Mouse (Mus musculus): Measurements from ENCODE around the gene Maneal. TPM values are rescaled to one million over a fixed set of nuclear protein-coding genes. Genes with fewer than 3 reads are reported as not detected.

Gene Maneal
- polyA plus RNA-seq, 1 experiment from 2014 or later: 11.0 TPM

GRCm38 (mm10) chr4:124829671-124830070 is 32.3 kb downstream of the Maneal start:
- Histone ChIP-seq H3K36me3 (ENCODE audit: control insufficient read depth, insufficient read depth) (peaks cover 19% of the 10 kb centered on the region), H3K27ac (ENCODE audit: low read length) (no peak overlapping the region), H3K4me2 (ENCODE audit: low read length) (no peak overlapping the region), H3K4me3 (replicated peaks; ENCODE audit: low read length) (no peak overlapping the region), H3K9me3 (ENCODE audit: control insufficient read depth, low read length) (no peaks in the 10 kb centered on the region), H3K4me1 (replicated peaks; ENCODE audit: control insufficient read depth, insufficient read depth, low read length) (no peaks in the 10 kb centered on the region), H3K9ac (replicated peaks; ENCODE audit: low read depth, low read length) (no peak overlapping the region), H3K27me3 (replicated peaks; ENCODE audit: control insufficient read depth, insufficient read depth, low read length) (no peaks in the 10 kb centered on the region)
- no peak for ATAC-seq
- 82% methylated on average over 5 of the region's 5 CpGs for WGBS

DNA sequence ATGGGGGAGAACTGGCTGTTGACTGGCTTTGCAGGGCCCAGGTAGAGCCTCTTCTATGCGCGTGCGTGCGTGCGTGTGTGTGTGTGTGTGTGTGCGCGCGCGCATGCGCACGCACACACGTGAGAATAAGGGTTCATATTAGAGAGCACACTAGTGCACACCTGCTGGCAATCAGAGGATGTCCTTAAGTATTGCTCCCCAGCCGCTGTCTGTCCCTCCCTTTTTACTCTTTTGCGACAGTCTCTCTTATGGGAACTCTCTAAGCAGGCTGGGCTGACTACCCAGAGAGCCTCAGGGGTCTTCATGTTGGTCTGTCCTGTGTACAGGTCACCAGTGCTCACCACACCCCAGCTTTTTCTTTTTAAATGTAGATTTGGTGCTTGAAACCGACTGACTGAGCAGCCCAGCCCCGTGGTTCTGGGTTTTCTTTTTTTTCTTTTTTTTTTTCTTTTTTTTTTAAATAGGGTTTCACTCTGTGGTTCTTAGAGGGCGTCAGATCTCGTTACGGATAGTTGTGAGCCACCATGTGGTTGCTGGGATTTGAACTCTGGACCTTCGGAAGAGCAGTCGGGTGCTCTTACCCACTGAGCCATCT is 36.5 kb downstream of the Maneal start:
- Histone ChIP-seq H3K9ac (replicated peaks; ENCODE audit: low read depth, low read length) (no peak overlapping the region), H3K36me3 (ENCODE audit: control insufficient read depth, insufficient read depth) (peaks cover 10% of the 10 kb centered on the region), H3K4me2 (ENCODE audit: low read length) (no peak overlapping the region), H3K9me3 (ENCODE audit: control insufficient read depth, low read length) (no peaks in the 10 kb centered on the region), H3K4me3 (replicated peaks; ENCODE audit: low read length) (no peak overlapping the region), H3K27ac (ENCODE audit: low read length) (no peak overlapping the region), H3K4me1 (replicated peaks; ENCODE audit: control insufficient read depth, insufficient read depth, low read length) (no peaks in the 10 kb centered on the region), H3K27me3 (replicated peaks; ENCODE audit: control insufficient read depth, insufficient read depth, low read length) (no peaks in the 10 kb centered on the region)
- ATAC-seq: no peak
- 96% methylated on average over 21 of the region's 21 CpGs for WGBS

DNA sequence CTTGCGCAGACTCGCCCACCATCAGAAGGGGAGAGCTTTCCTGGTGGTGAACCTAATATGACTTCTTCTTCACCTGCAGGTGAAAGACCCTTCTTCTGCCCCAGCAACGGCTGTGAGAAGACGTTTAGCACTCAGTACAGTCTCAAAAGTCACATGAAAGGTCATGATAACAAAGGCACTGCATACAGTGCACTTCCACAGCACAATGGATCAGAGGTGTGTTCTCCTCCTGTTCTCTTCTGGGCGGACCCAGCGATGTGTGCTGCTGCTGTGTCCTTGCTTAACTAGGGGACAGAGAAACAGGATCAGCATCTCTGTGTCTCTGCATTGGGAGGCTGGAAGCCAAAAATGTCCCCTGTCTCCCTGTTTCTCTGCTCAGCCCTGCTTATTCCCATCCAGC is 37.0 kb downstream of the Maneal start:
- H3K4me2 ChIP-seq (ENCODE audit: low read length): no peak overlapping the region
- 89% methylated on average over 6 of the region's 6 CpGs for WGBS
- no peaks in the 10 kb centered on the region for H3K4me1 ChIP-seq (replicated peaks; ENCODE audit: control insufficient read depth, insufficient read depth, low read length)
- H3K9me3 ChIP-seq (ENCODE audit: control insufficient read depth, low read length): no peaks in the 10 kb centered on the region
- ATAC-seq: no peak
- peaks cover 10% of the 10 kb centered on the region for H3K36me3 ChIP-seq (ENCODE audit: control insufficient read depth, insufficient read depth)
- H3K27me3 ChIP-seq (replicated peaks; ENCODE audit: control insufficient read depth, insufficient read depth, low read length): no peaks in the 10 kb centered on the region
- no peak overlapping the region for H3K4me3 ChIP-seq (replicated peaks; ENCODE audit: low read length)
- H3K27ac ChIP-seq (ENCODE audit: low read length): no peak overlapping the region
- H3K9ac ChIP-seq (replicated peaks; ENCODE audit: low read depth, low read length): no peak overlapping the region

- no peaks in the 10 kb centered on the region for H3K9me3 ChIP-seq (ENCODE audit: control insufficient read depth, low read length)
- H3K4me1 ChIP-seq (replicated peaks; ENCODE audit: control insufficient read depth, insufficient read depth, low read length): no peaks in the 10 kb centered on the region
- H3K36me3 ChIP-seq (ENCODE audit: control insufficient read depth, insufficient read depth): no peaks in the 10 kb centered on the region; the same call in none of the 2 replicates
- H3K27ac ChIP-seq (ENCODE audit: low read length): no peak overlapping the region
- WGBS: 98% methylated on average over 4 of the region's 4 CpGs
- no peaks in the 10 kb centered on the region for H3K27me3 ChIP-seq (replicated peaks; ENCODE audit: control insufficient read depth, insufficient read depth, low read length)
- no peak for ATAC-seq
- H3K4me3 ChIP-seq (replicated peaks; ENCODE audit: low read length): no peak overlapping the region
- H3K4me2 ChIP-seq (ENCODE audit: low read length): no peak overlapping the region
- H3K9ac ChIP-seq (replicated peaks; ENCODE audit: low read depth, low read length): no peak overlapping the region
These were observed 43.1 kb downstream of the Maneal start for GRCm38 (mm10) chr4:124818832-124819231.

GRCm38 (mm10) chr4:124817803-124818202 is 44.2 kb downstream of the Maneal start:
- ATAC-seq: no peak
- Histone ChIP-seq H3K9me3 (ENCODE audit: control insufficient read depth, low read length) (no peaks in the 10 kb centered on the region), H3K4me3 (replicated peaks; ENCODE audit: low read length) (no peak overlapping the region), H3K36me3 (ENCODE audit: control insufficient read depth, insufficient read depth) (no peaks in the 10 kb centered on the region; the same call in none of the 2 replicates), H3K27me3 (replicated peaks; ENCODE audit: control insufficient read depth, insufficient read depth, low read length) (no peaks in the 10 kb centered on the region), H3K27ac (ENCODE audit: low read length) (no peak overlapping the region), H3K4me1 (replicated peaks; ENCODE audit: control insufficient read depth, insufficient read depth, low read length) (no peaks in the 10 kb centered on the region), H3K4me2 (ENCODE audit: low read length) (no peak overlapping the region), H3K9ac (replicated peaks; ENCODE audit: low read depth, low read length) (no peak overlapping the region)
- WGBS: 17% methylated on average over 6 of the region's 6 CpGs

GRCm38 (mm10) chr4:124815901-124816300 is 46.1 kb downstream of the Maneal start:
- H3K27ac ChIP-seq (ENCODE audit: low read length): no peak overlapping the region
- H3K27me3 ChIP-seq (replicated peaks; ENCODE audit: control insufficient read depth, insufficient read depth, low read length): no peaks in the 10 kb centered on the region
- ATAC-seq: no peak
- no peak overlapping the region for H3K4me3 ChIP-seq (replicated peaks; ENCODE audit: low read length)
- H3K4me2 ChIP-seq (ENCODE audit: low read length): no peak overlapping the region
- H3K36me3 ChIP-seq (ENCODE audit: control insufficient read depth, insufficient read depth): no peaks in the 10 kb centered on the region; the same call in 1 of the 2 replicates
- no peak overlapping the region for H3K9ac ChIP-seq (replicated peaks; ENCODE audit: low read depth, low read length)
- 90% methylated on average over 11 of the region's 11 CpGs for WGBS
- H3K9me3 ChIP-seq (ENCODE audit: control insufficient read depth, low read length): no peaks in the 10 kb centered on the region
- peaks cover 6% of the 10 kb centered on the region; the same call in 1 of the 2 replicates for H3K4me1 ChIP-seq (replicated peaks; ENCODE audit: control insufficient read depth, insufficient read depth, low read length)

GRCm38 (mm10) chr4:124811347-124811975 is 50.5 kb downstream of the Maneal start:
- H3K27me3 ChIP-seq (replicated peaks; ENCODE audit: control insufficient read depth, insufficient read depth, low read length): no peaks in the 10 kb centered on the region
- no peak overlapping the region for H3K4me2 ChIP-seq (ENCODE audit: low read length)
- peaks cover 9% of the 10 kb centered on the region; the same call in 1 of the 2 replicates for H3K4me1 ChIP-seq (replicated peaks; ENCODE audit: control insufficient read depth, insufficient read depth, low read length)
- no peak overlapping the region for H3K27ac ChIP-seq (ENCODE audit: low read length)
- no peak overlapping the region for H3K4me3 ChIP-seq (replicated peaks; ENCODE audit: low read length)
- WGBS: 17% methylated on average over 9 of the region's 9 CpGs
- H3K36me3 ChIP-seq (ENCODE audit: control insufficient read depth, insufficient read depth): peaks cover 2% of the 10 kb centered on the region; the same call in 1 of the 2 replicates
- no peaks in the 10 kb centered on the region for H3K9me3 ChIP-seq (ENCODE audit: control insufficient read depth, low read length)
- no peak overlapping the region for H3K9ac ChIP-seq (replicated peaks; ENCODE audit: low read depth, low read length)
- no peak for ATAC-seq

GRCm38 (mm10) chr4:124810056-124810455 is 51.9 kb downstream of the Maneal start:
- ATAC-seq: no peak
- peaks cover 9% of the 10 kb centered on the region; the same call in 1 of the 2 replicates for H3K36me3 ChIP-seq (ENCODE audit: control insufficient read depth, insufficient read depth)

GRCm38 (mm10) chr4:124809136-124809883 is 52.7 kb downstream of the Maneal start:
- H3K27ac ChIP-seq (ENCODE audit: low read length): no peak overlapping the region
- no peak overlapping the region for H3K4me2 ChIP-seq (ENCODE audit: low read length)
- WGBS: 86% methylated on average over 9 of the region's 9 CpGs
- no peak overlapping the region for H3K4me3 ChIP-seq (replicated peaks; ENCODE audit: low read length)
- peaks cover 9% of the 10 kb centered on the region; the same call in 1 of the 2 replicates for H3K4me1 ChIP-seq (replicated peaks; ENCODE audit: control insufficient read depth, insufficient read depth, low read length)
- no peaks in the 10 kb centered on the region for H3K9me3 ChIP-seq (ENCODE audit: control insufficient read depth, low read length)
- peaks cover 11% of the 10 kb centered on the region; the same call in 1 of the 2 replicates for H3K36me3 ChIP-seq (ENCODE audit: control insufficient read depth, insufficient read depth)
- H3K27me3 ChIP-seq (replicated peaks; ENCODE audit: control insufficient read depth, insufficient read depth, low read length): no peaks in the 10 kb centered on the region
- no peak overlapping the region for H3K9ac ChIP-seq (replicated peaks; ENCODE audit: low read depth, low read length)
- no peak for ATAC-seq

More at GRCm38 (mm10) chr4:124810056-124810455, 51.9 kb downstream of the Maneal start:
- 85% methylated on average over 7 of the region's 7 CpGs for WGBS
- Histone ChIP-seq H3K4me1 (replicated peaks; ENCODE audit: control insufficient read depth, insufficient read depth, low read length) (peaks cover 9% of the 10 kb centered on the region; the same call in 1 of the 2 replicates), H3K27me3 (replicated peaks; ENCODE audit: control insufficient read depth, insufficient read depth, low read length) (no peaks in the 10 kb centered on the region), H3K4me3 (replicated peaks; ENCODE audit: low read length) (no peak overlapping the region), H3K4me2 (ENCODE audit: low read length) (no peak overlapping the region), H3K9me3 (ENCODE audit: control insufficient read depth, low read length) (no peaks in the 10 kb centered on the region), H3K27ac (ENCODE audit: low read length) (no peak overlapping the region), H3K9ac (replicated peaks; ENCODE audit: low read depth, low read length) (no peak overlapping the region)

All from forebrain, embryonic 16.5 days (tissue).